Mouse (Mus musculus): ENCODE measurements around the gene Cep72.
"Not testable (repeated sequence)": the region's sequence is repeated elsewhere in the genome, so short reads cannot be mapped to it uniquely, and the experiment has no call there.

Cep72 gene

GRCm38 (mm10) chr13:74029013-74029412 is 33.1 kb downstream of the Cep72 start:
- DNase-seq: no peak

- no peak for DNase-seq
These were observed 34.0 kb downstream of the Cep72 start for GRCm38 (mm10) chr13:74028116-74028515.

- DNase-seq: peak; percentile 31
These were observed 35.9 kb downstream of the Cep72 start for GRCm38 (mm10) chr13:74026215-74026614.

GRCm38 (mm10) chr13:74025151-74026081 is 36.7 kb downstream of the Cep72 start:
- DNase-seq: no peak

- DNase-seq: not testable (repeated sequence)
These were observed 43.1 kb downstream of the Cep72 start for GRCm38 (mm10) chr13:74019006-74019405.

GRCm38 (mm10) chr13:74017426-74017825 is 44.7 kb downstream of the Cep72 start:
- no peak for DNase-seq

GRCm38 (mm10) chr13:74015908-74016307 is 46.2 kb downstream of the Cep72 start:
- no peak for DNase-seq

- DNase-seq: no peak
These were observed 51.4 kb downstream of the Cep72 start for GRCm38 (mm10) chr13:74010678-74011077.

GRCm38 (mm10) chr13:74009791-74010614 is 52.1 kb downstream of the Cep72 start:
- peak; percentile 69 for DNase-seq

GRCm38 (mm10) chr13:74008948-74009718 is 53.0 kb downstream of the Cep72 start, which contains the start of gene Tppp:
Gene Tppp, plus strand, starts transcription at chr13:74009407.
- DNase-seq: peak; percentile 96

GRCm38 (mm10) chr13:74008216-74008615 is 53.9 kb downstream of the Cep72 start:
- not testable (repeated sequence) for DNase-seq

- DNase-seq: not testable (repeated sequence)
These were observed 55.2 kb downstream of the Cep72 start for GRCm38 (mm10) chr13:74006881-74007280.

GRCm38 (mm10) chr13:74001492-74001891 is 60.6 kb downstream of the Cep72 start:
- no peak for DNase-seq

GRCm38 (mm10) chr13:74000961-74001360 is 61.1 kb downstream of the Cep72 start:
- DNase-seq: no peak

GRCm38 (mm10) chr13:74000519-74000918 is 61.6 kb downstream of the Cep72 start:
- no peak for DNase-seq

- DNase-seq: no peak
These were observed 65.6 kb downstream of the Cep72 start for GRCm38 (mm10) chr13:73996456-73996855.

GRCm38 (mm10) chr13:73991267-73991666 is 70.8 kb downstream of the Cep72 start:
- DNase-seq: no peak

- DNase-seq: no peak
These were observed 71.3 kb downstream of the Cep72 start for GRCm38 (mm10) chr13:73990761-73991160.

GRCm38 (mm10) chr13:73990325-73990724 is 71.8 kb downstream of the Cep72 start:
- DNase-seq: no peak
